Mouse (Mus musculus): ENCODE measurements around the gene S1pr5.
"Not testable (repeated sequence)": the region's sequence is repeated elsewhere in the genome, so short reads cannot be mapped to it uniquely, and the experiment has no call there.

Gene S1pr5

DNA sequence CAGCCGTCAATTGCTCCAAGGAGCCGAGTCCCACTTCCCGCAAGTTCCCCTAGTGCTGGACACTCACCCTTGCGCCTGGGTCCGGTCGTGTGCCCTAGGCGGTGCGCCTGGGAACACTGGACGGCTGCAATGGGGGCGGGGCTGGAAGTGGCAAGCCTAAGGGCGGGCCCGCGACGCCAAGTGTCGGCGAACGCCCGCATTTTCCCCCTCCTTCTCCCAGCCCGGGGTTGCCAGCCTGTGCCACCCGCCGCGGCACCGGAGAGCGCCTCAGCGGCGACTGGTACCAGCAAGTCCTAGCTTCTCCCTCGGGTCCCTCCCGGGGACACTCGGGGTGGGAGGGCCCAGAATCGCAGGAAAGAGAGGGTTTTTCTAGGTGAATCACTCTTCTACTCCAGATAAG, at the start of gene S1pr5:
TSS of gene S1pr5 (minus strand) at position 118 of the 400 bp plus-strand sequence.
- DNase-seq (ENCODE audit: low spot score in 2 of 2): peak; percentile 34 to 41

DNA sequence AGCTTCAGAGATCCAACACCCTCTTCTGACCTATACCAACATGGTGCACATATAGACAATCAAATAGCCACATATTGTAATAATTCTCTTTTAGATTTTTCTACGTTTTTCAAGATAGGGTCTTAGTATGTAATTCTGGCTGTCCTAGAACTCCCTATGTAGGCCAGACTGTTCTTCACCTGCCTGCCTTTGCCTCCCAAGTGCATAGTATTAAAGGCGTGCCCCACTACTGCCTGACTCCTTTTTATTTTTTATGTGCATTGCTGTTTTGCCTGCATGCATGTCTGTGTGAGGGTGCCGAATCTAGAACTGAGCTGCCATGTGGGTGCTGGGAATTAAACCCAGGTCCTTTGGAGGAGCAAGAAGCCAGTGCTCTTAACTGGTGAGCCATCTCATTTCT, 44.0 kb upstream of the S1pr5 start:
- DNase-seq (ENCODE audit: low spot score in 2 of 2): no peak

DNA sequence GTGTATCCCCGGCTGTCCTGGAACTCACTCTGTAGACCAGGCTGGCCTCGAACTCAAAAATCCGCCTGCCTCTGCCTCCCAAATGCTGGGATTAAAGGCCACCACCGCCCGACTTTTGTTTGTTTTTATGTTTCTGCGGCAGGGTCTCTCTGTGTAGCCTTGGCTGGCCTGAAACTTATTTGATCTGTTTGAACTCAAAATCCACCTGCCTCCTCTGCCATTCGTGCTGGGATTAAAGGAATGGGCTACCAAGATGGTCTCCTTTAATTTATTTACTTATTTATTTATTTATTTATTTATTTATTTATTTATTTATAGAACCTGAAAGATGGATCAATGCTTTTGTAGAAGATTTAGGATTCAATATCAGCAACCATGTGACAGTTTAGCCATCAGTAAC, 43.6 kb upstream of the S1pr5 start:
- not testable (repeated sequence) for DNase-seq (ENCODE audit: low spot score in 2 of 2)

DNA sequence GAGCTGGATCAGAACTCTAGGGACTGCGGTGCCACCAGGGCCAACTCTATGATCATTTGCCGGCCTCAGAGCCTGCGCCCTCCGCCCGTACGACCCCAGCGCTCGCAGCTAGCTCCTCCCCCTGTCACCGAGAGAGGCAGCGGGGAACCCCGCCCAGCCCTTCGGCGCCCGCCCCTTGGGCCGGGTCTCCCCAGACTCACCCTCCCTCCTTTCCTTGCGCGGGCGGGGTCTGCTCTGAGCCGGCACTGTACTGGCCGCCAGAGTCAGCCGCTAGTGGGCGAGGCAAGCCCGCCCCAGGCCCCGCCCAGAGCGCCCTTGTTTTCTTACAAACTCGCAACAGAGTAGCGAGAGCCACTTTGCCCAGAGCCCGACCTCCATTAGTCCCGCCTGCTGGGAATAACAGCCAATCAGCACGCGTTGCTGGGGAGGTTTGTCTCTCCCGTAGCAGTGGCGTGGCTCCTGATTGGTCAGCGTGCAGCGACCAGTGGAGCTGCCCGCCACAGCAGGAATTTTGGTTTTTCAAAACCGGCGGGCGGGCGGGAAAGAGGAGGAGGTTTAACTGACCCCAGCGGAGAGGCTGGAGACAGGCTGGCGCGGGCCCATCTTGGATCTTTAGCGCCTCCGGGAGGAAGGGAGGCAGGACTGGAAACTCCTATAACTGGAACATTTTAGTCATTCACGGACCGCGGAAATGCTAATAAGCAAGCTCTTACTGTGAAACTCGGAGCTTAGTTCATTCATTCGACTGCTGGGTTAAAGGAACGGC, 43.0 kb upstream of the S1pr5 start, which contains the start of gene Cdkn2d:
TSS of gene Cdkn2d (minus strand) at position 386 of the 766 bp plus-strand sequence.
- DNase-seq (ENCODE audit: low spot score in 2 of 2): peak; percentile 99 to 100

DNA sequence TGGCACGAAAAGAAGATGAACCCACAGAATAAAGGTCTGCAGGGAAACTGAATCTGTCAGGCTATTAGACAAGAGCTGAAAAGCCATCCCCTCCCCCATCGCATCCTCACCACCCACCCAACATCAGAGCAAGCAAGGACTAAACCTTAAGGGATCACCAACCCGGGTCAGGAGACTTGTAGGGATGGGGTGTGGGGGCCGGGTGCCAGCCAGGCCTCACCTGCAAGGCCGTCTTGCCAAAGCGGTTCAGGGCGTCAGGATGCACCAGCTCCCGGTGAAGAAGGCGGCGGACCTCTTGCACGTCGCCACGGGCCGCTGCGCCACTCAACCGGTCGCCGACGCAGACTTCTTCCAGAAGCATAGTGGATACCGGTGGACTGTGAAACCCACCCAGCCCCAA, 42.3 kb upstream of the S1pr5 start:
- no peak for DNase-seq (ENCODE audit: low spot score in 2 of 2)

DNA sequence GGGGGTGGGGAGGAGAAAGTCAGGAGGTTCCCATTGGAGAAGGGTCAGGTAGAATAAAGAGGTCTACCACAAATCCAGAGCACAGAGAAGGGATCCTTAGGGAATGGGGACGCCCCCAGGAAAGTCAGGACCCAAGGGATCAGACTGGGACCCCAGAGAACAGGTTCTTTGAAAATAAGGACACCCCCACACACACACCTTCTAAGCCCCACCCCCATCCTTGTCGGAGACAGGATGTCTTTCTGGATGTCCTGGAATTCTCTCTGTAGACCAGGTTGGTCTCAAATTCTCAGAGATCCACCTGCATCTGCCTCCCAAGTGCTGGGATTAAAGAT, 41.1 kb upstream of the S1pr5 start:
- no peak for DNase-seq (ENCODE audit: low spot score in 2 of 2)

DNA sequence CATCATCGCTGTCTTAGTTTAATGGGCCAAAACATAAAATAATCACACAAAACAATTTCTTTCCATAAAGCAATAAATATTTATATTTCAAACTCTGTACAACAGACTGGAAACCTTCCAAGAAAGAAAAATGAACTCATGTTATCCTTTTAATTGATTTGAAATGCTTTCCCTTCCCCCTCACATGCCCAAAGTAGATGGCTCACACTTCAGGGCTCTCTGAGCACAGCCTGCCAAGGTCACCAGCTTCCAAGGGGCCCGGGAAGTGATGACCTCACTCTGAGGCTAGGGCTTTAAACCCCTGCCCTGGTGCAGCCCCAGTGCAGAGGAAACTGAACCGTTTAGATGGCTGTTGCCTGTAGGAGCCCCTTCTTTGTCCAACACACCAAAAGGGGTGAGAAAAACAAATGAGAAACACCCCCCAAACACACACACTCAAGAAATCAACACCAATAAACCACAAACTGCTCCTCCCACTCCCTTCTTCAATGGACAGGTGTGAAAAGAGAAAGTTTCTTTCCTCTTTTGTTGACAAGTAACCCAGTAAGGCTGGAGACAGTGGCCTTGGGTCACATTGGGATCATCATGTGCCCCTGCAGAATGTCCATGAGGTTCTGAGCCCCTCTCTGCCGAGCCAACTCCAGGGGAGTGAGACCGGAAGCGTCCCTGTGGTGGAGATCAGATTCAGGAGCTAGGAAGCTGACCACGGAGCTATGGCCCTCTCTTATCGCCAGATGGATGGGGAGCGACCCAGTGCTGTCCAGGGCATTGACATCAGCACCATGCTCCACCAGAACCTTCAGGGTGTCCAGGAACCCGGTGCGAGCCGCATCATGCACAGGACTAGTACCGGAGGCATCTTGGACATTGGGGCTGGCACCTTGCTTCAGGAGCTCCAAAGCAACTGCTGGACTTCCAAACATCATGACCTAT, 40.4 kb upstream of the S1pr5 start:
- DNase-seq (ENCODE audit: low spot score in 2 of 2): no peak

DNA sequence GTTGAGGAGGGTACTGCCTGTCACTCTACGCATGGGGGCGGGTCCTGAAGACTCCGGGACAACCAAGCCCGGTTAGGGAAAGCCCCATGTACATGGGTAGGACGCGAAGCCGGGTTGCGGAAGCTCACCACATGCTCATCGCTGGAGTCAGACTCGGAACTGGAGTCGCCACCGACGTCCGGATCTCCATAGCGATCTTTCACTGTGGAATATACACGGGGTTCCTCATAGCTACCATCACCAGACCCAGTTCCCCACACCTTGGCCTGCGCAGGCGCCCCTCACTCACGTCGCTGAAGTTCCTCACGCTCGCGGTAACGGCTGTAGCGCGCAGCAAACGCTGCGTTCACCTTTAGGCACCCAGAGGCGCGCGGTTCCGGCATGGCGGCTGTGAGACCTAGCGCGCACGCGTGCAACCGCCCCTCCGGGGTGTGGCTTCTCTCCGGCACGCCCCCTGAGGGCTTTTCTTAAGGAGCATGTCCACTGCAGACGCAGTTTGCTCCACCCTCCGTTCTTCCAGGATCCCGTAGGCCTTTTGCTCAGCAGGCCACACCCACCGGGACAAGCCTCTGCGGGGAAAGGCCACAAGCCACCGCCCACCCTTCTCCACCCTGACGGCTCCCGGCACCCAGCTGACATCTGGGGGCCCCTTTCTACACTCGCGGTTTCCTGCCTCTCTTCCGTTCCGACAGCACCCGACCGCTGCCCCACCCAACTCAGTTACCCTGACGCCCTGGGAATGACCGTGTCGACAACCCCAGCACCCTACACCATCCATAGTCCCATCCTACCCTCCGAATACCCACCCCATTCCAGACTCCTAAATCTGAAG, 39.5 kb upstream of the S1pr5 start, which contains the start of gene Kri1:
TSS of gene Kri1 (minus strand) at position 399 of the 832 bp plus-strand sequence.
- DNase-seq (ENCODE audit: low spot score in 2 of 2): peak; percentile 97 to 99

DNA sequence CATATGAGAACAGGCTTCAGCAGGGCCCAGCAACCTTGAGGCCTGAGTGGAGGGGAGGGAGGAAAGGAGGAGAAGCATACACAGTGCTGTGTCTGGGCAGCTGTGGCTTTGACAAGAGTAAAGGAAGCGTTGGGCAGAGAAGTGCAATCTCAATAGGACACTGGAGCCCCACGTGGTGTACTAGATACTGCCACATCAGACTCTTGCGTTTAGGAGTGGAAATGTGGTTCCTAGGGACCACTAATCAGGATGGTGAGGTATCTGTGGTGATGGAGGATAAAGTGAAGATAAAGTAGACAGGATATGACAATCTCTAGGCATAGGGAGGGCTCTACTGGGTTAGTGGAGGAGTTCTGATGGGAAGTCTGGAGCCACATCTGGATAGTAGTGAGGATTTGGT, 38.5 kb upstream of the S1pr5 start:
- DNase-seq (ENCODE audit: low spot score in 2 of 2): no peak

DNA sequence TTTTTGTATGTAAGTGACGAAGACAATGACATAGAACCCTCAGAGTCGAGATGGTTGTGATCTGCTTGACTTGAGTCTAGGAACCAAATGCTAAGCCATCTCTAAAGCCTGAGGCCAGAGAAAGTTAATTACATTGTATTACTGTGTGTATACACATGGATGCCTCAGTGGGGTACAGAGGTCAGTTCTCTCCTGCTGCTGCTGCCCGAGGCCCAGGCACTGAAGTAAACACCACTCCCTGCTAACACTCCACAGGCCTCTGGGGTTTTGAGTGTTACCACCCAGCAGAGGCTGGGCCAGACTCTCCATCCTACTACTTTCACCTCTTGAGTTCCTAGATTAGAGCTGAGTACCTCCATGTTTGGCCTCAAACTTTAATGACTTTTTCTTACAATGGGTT, 35.8 kb upstream of the S1pr5 start:
- no peak for DNase-seq (ENCODE audit: low spot score in 2 of 2)

DNA sequence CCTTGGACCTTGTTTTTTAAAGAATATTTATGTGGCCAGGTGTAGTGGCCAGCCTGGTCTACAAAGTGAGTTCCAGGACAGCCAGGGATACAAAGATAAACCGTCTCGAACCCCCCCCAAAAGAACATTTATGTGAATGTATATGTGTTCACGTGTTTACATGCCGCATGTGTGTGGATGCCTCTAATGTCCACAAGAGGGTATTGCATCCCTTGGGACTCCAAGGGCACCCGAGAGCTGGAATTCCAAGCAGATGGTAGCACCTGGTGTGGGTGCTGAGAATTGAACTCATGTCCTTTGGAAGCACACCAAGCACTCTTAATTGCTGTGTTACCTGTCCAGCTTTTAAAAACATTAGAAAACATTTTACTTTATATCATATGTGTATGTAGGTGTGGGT, 35.3 kb upstream of the S1pr5 start:
- no peak for DNase-seq (ENCODE audit: low spot score in 2 of 2)

DNA sequence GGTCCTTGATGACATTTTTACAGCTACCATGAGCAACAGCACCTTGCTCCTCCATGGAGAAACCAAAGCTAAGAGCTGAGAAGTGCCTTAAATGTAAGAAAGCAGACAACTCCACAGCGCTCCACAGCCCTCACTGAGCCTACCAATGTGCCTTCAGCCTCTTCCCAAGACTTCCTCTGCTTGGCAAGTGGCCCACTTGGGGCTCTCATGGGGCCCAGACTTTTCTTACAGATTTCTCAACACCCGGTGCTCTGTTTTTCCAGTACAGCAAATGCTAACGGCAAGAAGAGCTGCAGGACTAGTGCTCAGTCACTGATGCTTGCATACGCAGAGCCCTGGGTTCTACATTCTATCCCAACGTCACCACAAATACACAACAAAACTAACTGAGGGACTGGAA, 29.5 kb upstream of the S1pr5 start:
- DNase-seq (ENCODE audit: low spot score in 2 of 2): no peak

DNA sequence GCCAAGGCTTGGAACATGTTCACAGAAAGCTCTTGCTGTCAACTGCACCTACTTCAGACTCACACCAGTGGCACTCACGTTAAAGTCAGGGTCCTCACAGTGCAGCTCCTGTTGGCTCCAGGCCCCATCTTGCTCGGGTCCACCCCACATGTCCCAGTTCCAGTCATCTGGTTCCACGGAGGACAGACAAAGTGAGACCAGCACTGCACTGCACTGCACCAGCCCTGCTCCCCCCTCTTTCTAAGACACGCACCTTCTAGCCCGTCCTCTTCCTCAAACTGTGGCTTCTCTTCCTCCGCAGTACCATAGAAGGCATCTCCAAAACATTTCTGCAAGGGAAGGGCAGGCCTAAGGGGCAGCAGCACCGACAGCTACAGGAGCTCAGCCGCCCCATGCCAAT, 28.1 kb upstream of the S1pr5 start:
- no peak for DNase-seq (ENCODE audit: low spot score in 2 of 2)

DNA sequence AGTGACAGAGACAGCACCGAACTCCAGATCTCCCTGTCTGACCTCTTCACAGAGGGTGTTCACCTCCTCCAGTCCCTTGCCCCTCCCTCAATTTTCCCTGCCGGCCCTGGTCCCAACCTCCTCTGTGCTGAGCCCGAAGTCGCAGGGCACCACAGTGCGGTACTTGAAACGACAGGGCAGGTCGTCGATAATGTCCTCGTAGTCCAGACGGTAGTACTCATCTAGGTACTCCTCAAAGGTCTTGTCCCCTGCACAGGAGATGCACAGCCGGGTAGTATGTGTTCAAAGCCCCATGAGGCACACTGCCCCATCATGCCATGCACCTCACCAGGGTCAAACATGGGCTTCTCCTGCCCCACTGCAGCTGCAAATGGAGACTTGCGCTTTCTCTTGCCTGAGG, 27.5 kb upstream of the S1pr5 start:
- DNase-seq (ENCODE audit: low spot score in 2 of 2): no peak

DNA sequence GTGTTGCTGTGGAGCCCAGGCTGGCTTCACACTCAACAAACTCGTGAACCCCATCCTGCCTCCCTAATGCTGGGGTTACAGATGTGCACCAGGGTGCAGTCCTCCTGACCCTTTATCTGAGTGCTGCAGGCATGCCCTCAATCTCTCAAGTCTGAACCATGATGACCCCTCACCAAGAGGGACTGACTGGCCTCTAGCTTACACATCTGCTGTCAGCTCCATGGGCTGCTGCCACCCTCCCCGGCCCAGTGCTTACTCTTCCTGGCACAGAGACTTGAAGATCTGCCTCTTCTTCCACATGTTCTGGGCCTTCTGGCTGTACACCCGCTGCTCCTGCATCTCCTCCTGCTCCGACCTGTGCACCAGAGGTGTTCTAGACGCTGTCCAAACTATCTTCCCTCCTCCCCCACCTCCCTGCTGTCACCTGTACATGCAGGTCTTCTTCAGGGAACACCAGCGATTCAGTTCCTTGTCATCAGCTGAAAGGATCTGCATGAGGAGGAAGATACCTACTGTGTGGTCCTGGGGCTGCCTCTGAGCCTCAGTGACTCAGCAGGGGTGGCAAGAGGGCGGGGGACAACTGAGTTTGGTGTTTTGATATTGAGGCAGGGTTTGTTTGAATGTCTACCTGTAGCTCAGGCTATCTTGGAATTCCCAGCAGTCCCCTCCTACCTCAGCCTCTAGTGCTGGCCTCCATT, 26.9 kb upstream of the S1pr5 start:
- no peak for DNase-seq (ENCODE audit: low spot score in 2 of 2)

DNA sequence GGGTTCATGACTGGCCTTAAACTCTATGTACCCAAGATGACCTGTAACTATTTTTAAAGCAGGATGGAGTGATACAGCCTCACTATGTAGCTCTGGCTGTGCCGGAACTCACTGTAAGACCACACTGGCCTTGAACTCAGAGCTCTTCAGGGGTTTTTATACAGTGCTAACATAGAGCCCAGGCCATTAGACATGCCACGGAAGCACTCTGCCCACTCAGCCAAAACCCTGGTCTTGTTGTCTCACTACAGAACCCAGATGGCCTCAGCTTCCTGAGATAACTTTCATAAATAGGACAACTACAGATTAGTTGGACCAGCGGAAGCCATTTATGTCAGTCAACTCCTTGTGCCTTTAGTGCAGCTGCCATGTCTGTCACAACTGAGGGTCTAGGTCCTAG, 26.1 kb upstream of the S1pr5 start:
- DNase-seq (ENCODE audit: low spot score in 2 of 2): no peak

DNA sequence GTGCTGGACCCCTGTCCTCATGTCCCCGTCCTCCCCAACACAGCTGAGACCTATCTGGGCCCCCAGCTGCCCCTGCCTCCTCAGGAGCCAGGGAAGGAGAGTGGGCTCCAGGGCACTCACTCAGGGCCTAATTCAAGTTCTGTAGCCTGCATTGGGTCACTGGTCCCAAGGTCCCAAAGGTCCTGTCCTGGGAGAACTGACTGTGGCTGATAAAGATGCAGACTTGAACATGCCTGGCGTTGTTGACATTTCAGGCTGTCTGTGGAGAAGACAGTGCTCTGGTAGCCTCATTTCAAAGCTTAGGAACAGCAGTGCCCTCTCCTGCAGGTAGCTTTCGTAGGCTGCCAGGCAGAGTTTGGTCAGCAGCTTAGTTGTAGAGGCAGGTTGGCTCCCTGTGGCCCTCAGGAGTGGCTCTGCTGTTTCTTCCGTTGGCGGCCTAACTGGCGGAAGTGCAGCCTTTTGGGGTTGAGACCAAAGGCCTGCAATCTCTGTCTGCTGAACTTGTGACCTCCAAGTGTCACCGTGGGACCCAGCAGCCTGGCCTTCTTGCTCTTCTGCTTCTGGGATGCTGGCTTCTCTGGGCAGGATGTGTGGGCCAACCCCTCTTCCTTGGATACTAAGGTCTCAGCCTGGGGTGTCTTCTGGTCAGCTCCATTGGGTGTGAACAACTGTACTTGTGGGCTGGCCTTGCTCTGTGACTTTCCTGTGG, 25.4 kb upstream of the S1pr5 start:
- no peak for DNase-seq (ENCODE audit: low spot score in 2 of 2)

DNA sequence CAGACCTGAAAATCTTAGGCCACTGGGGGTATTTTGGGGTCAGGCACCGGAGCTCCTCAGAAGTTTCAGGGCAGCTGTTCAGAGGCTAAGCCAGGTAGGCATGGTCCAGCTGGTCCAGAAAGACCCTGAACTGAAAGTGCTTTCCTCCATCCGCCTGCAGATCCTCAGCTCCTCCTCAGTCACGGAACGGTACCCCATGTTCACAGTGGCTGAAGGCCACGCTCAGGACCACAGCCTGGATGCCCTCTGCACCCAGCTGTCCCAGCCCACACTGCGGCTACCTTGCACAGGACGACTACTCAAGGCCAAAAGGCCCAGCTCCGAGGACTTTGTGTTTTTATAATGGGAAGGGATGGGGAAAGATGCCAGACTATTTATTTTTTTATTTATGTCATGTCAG, 24.9 kb upstream of the S1pr5 start:
- no peak for DNase-seq (ENCODE audit: low spot score in 2 of 2)

DNA sequence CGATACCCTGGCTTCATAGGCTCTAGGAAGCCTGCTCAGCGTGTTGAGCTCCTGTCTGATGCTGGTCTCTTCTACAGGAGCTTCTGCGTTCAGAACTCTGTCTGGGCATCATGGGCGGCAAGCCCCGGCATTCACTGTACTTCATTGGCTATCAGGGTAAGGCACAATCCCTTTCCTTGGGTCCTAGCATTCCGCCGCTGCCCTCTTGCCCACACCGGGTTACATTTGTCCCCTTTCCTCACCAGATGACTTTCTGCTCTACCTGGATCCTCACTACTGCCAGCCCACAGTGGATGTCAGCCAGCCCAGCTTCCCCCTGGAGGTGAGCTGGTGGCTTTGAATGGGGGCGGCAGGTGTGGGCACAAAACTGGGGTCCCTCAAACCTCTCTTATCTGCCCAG, 24.1 kb upstream of the S1pr5 start:
- DNase-seq (ENCODE audit: low spot score in 2 of 2): no peak

DNA sequence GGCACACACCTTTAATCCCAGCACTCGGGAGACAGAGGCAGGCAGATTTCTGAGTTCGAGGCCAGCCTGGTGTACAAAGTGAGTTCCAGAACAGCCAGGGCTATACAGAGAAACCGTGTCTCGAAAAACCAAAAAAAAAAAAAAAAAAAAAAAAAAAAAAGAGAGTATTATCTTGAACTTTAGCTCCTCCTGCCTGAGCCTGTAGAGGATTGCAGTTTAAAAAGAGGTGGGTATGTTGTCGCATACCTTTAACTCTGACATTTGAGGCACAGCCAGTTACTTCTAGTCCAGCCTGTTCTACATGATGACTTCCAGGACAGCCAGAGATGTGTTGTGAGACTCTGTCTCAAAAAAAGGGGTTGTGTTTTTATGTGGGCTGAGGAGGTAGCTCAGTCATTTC, 21.3 kb upstream of the S1pr5 start:
- DNase-seq (ENCODE audit: low spot score in 2 of 2): not testable (repeated sequence)

DNA sequence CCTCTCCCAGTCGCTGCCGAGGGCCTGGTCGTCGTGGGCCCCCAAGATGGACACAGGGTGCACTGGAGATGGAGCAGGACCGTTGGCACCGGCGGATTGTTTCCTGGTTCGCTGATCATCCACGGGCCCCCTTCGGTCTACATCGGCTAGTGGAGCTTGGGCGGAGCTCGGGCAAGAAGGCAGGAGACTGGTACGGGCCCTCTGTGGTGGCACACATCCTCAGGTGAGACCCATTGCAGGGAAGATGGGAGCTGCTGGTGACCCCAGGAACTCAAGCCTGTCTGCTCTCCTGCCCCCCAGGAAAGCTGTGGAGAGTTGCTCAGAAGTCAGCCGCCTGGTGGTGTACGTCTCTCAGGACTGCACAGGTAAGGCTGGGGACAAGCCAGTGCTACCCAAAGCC, 20.1 kb upstream of the S1pr5 start:
- DNase-seq (ENCODE audit: low spot score in 2 of 2): no peak
